Mouse (Mus musculus): Measurements from ENCODE around the gene Tmub1.
A peak's percentile ranks its signal among the peaks of the same experiment; 100 is the strongest.

Gene Tmub1

GRCm38 (mm10) chr5:24453985-24454303, 6.3 kb upstream of the Tmub1 start:
- DNase-seq (ENCODE audit: low spot score): no peak

DNA sequence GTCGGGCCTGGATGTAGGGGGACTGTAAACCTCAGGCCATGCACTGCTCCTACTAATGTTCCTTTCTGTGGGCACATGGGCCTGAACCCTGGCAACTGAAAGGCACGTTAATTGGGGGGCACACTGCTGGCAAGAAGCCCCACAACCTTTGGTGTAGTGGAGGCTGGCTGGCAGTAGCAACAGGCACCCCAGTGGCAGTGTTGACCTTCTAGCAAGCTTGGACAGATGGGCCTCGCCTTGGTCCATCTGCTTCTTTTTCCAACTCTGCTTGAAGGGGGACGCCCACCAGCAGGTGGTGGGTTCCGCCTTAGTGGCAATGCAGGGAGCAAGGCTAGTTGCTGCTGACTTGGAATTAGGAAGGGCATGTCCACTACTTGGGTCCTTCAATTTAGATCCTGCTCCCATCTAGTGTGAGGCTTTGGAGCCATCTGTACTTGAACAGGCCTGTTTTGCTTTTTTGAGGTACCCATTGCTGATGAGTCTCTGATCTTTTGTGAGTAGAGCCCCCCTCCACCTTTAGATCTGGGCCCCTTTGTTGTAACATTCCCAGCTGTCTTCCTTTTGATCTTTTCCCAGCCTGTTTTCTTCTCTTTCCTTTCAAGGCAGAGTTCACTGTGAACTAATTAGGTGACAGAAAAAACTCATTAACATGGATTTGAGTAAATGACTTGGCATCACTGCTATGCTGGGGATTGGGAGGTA, 5.8 kb upstream of the Tmub1 start:
- peak; percentile 68 for DNase-seq (ENCODE audit: low spot score)

DNA sequence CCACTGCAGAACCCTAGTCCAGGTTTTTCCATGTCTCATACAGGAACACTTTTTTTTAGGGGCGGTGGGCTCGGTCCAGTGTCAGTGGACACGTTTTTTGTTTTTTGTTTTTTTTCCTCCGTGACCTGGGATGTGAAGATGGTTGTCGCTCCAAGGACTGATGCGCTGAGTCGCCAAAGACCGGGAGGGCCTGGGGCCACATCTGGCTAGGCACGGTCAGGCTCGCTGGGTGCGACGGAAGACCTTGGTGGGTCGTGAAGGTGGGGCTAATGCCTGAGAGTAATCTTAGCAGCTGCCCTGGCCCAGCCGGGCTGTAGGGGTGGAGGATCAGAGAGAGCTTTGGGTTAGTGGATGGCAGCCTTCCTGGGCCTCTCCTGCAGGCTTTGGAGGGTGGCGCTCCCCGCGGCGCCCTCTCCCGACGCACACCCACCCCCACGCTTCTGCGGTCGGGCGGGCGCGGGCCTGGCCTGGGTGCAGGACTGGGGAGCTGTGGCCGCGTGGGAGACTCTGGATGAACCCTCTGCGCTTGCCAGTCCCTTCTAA, 5.1 kb upstream of the Tmub1 start:
- peak; percentile 46 for DNase-seq (ENCODE audit: low spot score)

DNA sequence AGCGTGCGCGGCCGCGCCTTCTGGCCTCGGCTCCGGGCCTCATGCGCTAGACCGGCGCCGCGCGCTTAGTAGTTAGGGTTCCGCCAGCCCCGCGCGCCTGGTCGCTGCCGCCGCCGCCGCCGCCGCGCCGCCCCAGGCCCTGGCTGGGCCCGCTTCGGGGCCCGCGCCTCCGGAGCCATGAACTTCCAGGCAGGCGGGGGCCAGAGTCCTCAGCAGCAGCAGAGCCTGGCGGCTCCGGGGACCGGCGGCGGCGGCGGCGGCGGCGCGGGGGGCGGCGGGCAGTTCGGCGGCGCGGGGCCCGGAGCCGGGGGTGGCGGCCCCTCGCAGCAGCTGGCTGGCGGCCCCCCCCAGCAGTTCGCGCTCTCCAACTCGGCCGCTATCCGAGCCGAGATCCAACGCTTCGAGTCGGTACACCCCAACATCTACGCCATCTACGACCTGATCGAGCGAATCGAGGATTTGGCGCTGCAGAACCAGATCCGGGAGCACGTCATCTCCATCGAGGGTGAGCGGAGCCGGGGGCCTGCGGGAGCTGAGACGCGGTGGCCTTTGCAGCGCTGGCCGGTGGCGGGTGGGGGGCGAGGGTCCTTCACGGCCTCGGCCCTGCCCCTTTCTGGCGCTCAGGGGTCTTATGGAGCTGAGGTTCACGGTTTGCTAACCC, 4.5 kb upstream of the Tmub1 start, which contains the start of gene Agap3:
Gene Agap3 (plus strand): TSS at position 148 of the 661 bp plus-strand sequence.
- DNase-seq (ENCODE audit: low spot score): peak; percentile 53

- DNase-seq (ENCODE audit: low spot score): peak; percentile 83
These were observed 3.8 kb upstream of the Tmub1 start for GRCm38 (mm10) chr5:24451264-24452029.

GRCm38 (mm10) chr5:24446630-24447029, 1.0 kb downstream of the Tmub1 start:
- no peak for DNase-seq (ENCODE audit: low spot score)

- DNase-seq (ENCODE audit: low spot score): peak; percentile 42
These were observed 2.1 kb downstream of the Tmub1 start for GRCm38 (mm10) chr5:24445428-24446080.

GRCm38 (mm10) chr5:24444746-24445427, 2.8 kb downstream of the Tmub1 start, which contains the start of gene Fastk:
Fastk (minus strand) TSS chr5:24445287.
- DNase-seq (ENCODE audit: low spot score): peak; percentile 94

DNA sequence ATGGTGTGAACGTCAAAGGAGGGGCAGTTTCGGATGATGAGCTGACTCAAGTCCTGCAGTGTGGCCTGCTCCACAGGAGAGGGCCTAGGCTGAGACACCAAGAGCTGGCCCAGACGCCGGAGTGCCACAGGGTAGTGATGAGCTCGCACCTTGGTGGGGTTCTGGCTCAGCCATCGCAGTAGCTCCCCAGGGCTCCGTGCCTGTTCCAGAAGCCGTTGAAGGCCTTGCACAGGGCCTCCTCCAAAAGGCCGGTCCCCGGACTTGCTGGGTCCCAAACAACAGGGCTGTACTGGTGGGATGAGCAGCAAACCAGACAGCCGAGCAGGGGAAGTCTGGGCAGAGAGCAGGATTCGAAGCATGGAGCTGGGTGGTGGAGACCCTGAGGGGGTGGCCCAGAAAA, 3.7 kb downstream of the Tmub1 start:
- no peak for DNase-seq (ENCODE audit: low spot score)

DNA sequence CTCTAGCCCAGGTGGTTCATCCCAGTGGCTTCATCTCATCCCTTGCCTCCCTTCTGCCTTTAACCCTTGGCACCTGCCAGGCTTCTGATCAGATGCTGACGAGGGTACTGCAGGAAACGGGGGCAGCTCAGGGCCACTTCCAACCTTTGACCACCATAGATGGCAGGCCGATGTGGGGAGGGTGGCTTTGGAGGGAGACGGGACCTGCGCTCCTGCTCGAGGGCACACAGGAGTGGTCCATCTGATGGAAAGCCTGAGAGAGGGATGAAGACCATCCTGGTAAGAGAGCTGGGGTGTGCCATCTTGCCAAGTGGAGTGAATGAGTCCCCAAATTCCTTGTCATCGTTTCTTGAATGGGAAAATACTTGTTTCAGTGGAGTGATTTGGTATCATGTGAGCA, 4.5 kb downstream of the Tmub1 start:
- no peak for DNase-seq (ENCODE audit: low spot score)

DNA sequence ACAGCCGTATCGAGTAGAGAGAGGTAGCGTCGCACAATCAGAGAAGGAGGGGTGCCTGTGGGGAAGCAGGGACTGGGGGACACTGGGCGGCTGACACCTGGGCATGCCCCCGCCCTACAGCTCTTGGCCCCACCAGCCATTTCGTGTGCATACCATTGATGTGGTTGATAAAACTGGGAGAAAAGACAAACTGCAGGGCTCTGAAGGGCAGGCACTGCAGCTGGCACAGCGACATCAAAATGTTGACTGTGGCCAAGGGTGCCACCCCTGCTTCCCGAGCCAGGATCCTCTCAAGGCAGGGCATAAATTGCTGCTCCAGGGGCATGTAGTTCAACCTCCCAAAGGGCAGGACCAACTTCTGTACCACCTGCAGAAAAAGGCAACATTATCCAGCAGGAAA, 5.6 kb downstream of the Tmub1 start:
- DNase-seq (ENCODE audit: low spot score): no peak

DNA sequence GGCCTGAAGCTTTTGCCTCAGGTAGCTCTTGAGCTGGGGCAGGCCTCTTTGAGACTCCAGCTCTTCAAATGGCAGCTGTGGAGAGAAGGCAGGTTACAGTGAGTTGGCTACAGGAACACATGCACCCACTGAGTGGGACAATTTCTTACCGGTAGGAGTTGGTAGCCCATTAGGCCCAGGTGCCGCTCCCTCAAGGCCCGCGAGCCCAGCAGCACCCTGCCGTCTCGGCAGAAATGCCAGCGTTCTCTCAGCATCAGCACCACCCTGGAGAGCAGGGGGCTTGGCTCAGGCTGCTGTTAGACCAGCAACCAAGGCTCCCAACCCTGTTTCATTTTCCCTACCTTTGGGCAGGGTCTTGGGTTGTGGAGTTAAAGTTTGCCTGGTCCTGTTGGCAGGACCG, 6.5 kb downstream of the Tmub1 start:
- DNase-seq (ENCODE audit: low spot score): no peak

DNA sequence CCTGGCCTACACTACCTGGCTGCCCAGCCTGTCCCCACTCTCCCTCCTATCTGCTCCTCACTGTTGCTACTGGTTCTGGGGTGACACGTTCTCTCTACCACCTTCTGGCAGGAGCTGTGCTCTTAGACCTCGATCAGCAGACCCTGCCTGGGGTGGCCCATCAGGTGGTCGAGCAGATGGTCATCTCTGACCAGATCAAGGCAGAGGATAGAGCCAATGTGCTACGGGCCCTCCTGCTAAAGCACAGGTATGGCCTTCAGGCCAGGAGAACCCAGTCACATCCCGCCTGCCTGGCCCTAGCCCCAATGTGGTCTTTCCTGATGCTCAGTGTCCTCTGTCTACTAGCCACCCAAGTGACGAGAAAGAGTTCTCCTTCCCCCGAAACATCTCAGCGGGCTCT, 13.7 kb downstream of the Tmub1 start:
- DNase-seq (ENCODE audit: low spot score): no peak

DNA sequence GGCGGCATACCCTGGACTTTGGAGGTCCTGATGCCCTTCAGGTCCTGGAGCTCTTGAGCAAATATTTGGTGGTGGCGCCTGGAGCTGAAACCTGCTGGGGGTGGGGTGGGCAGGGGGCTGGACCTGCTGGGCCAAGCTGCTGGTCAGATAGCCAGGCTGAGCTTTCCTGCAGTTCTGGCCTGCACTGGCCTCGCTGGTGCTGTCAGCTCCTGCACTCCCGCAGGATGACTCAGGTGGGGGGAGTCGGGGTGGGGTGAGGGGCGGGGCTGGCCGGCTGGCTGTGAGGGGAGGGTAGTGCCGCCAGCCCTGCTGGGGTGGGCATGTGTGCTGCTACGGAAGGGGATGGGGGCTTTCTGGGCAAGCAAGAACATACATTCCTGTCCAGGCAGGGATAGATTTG, 19.1 kb downstream of the Tmub1 start:
- no peak for DNase-seq (ENCODE audit: low spot score)

DNA sequence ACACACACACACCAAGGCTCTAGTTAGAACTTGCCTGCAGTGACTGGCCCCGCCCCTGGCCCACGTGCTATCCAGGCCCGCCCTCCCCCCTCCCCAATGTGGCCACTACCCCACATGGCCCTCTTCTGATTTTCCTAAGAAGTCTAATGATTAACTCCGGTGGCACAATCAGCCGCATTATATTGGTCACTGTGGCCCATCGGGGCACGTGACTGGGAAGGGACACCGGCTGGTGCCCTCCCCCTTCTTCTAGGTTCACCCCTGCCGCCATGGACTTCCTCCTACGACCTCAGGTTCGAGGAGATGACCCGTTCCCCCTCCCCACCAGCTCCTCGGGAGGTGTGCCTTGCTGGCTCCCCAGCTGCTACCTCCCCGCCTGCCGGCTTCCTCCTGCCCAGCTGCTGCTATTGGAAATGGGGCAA, 19.7 kb downstream of the Tmub1 start:
- peak; percentile 49 for DNase-seq (ENCODE audit: low spot score)

DNA sequence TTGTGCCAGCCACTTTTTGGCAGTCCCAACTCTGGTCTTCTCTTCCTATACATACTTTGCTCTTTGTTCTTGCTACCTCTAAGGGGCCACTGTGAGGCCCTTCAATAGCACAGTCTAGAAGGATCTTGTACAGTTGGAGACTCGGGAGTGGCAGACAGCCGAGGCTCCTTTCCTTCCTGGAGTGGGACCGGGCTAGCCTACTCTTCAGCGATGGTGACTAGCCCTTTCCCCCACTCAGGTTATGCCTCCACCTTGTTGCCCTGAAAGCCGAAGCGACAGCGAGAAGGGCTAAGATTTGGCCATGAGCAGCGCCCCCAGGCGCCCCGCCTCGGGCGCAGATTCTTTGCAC, 20.4 kb downstream of the Tmub1 start:
- DNase-seq (ENCODE audit: low spot score): no peak

DNA sequence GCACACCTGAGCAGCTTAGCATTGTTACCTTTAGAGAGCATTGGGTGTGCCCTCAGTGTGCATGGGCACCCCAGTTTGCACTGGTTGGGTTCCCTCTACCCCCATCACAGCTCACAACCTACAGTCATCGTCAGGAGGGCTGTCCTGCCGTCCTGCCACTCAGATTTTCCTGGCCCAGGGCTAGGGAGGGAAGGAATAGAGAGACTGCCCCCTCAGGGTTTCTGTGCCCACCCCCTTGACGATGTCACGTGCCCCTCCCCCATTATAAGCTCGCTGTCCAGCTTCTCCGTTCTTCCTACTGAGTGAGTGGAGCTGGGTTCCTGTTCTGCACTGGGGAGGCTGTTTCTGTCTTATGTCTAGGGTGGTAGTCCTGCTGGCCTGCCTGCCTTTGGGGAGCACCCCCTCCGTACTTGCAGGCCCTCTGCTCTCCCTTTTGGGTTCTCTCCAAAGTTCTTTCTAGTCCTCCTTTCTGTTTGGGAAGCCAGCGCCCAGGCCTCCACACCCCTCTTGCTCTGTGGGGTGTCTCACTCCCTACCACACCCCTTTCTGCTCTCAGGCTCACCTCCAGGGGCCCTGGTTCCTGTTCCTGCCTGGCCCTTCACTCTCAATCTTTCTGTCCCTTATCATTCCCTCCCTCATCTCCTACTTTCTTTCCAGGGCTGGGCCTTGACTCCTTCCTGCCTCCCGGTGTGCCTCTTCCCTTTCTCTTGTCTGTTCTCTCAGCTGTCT, 20.9 kb downstream of the Tmub1 start:
- no peak for DNase-seq (ENCODE audit: low spot score)

- DNase-seq (ENCODE audit: low spot score): no peak
These were observed 21.6 kb downstream of the Tmub1 start for GRCm38 (mm10) chr5:24426037-24426432.

DNA sequence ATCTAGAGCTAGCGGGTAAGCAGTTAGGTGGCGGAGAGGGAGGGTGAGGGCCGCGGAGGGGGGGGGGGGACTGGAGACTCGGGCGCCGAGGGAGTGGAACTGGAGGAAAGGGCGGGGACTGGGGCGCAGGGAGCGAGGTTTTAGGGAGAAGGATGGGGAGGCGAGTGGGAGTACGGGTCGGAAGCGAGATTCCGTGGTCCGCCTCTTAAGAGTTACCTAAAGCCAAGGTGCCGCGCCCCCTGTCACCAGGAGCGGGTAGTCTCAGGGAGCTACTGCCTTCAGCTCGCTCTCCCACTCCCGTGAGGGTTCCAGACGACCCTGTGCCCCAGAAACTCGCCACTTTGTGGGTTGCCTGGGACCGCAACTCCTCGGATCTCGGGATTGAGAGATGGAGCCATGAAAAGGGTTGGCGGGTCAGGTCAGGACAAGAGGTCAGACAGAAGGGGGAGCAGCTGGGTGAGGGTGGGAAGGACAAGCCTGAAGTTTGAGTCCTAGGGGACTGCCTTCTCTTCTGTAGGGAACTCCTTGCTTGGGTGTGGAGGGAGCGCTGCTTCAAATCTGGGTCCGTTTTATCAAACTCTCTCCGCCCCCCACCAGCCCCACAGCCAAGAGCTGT, 22.1 kb downstream of the Tmub1 start:
- peak; percentile 66 for DNase-seq (ENCODE audit: low spot score)

DNA sequence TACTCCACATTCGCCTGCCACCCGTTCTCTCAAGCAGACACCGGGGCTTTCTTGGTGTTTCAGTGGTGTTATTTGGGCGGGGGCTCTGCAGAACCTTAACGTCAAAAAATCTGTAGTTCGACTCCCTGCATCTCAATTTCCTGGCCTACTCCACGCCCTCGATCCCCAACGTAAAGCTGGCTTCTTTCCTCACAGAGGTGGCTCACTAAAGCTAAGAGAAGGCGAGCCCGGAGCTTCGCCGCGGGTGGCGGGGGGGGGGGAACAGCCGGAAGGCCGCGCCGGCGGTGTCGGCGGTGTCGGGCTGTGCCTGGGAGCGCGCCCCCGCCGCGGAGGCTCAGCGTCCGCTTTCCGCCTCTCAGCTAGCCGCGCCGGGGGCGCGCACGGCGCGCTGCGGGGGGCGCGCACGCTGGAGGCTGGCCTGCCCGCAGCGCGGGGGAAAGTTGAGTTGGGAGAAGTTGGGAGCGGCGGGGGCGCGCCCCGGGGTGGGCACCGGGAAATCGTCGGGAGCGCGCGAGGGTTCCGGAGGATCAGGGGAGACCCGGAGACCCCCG, 22.7 kb downstream of the Tmub1 start:
- DNase-seq (ENCODE audit: low spot score): peak; percentile 90
